In genomic region chr1:75653671-75654076, GRCm38 (mm10) we compare ENCODE assay signal across 8 mouse cellular contexts.
DNase-seq lines count a peak whose midpoint lies in the region; TF ChIP-seq lines count a peak whose summit lies in the region.

No protein-coding gene starts in this region.

- intact Hi-C loops in heart, postnatal 36 days (cut with DNase I): loop anchor here (1.0 to 5.0 kb wide), 2 partner anchors 274 to 1862 kb away; partner anchors contain the start of gene Epha4

- peak overlapping the region; percentile 38 for H3K4me3 ChIP-seq in layer of hippocampus, adult 2 months

- peak overlapping the region; percentile 85 for H3K27ac ChIP-seq in layer of hippocampus, adult 2 months

- TF ChIP-seq CTCF in layer of hippocampus, adult 2 months (conservative IDR thresholded peaks at IDR 0.05): peak; percentile 92

- peak; percentile 79 for DNase-seq in NIH3T3 (ENCODE audit: low read depth)
- peak; percentile 65 to 72 for DNase-seq in cerebellum, adult 18-20 months
- DNase-seq in forelimb bud, embryonic 11.5 days (ENCODE audit: low read depth, low spot score): peak; percentile 69
- DNase-seq in heart, postnatal 36 days: peak; percentile 75 to 81
- peak; percentile 78 to 84 for DNase-seq in layer of hippocampus, adult 2 months (ENCODE audit: low spot score in 2 of 2)
- DNase-seq in lung, adult 18-20 months: peak; percentile 39 to 55
- DNase-seq in ovary, postnatal 36 days (ENCODE audit: low spot score): peak; percentile 54
- DNase-seq in spleen, postnatal 4 days (ENCODE audit: low spot score in 2 of 2): no peak

Comparison
In these comparisons a context has a peak if more than half of its experiments do, and no peak if none do; other contexts are left out.
1. DNase-seq: peak in NIH3T3 (single experiment), cerebellum, adult 18-20 months (2 of 2), forelimb bud, embryonic 11.5 days (single experiment), heart, postnatal 36 days (2 of 2), layer of hippocampus, adult 2 months (2 of 2), lung, adult 18-20 months (2 of 2) and ovary, postnatal 36 days (single experiment); none in spleen, postnatal 4 days (0 of 2).